Mouse (Mus musculus) megakaryocyte, adult 5-6 weeks (primary cell): ENCODE measurements around the gene L1cam. TPM values are rescaled to one million over a fixed set of nuclear protein-coding genes. Genes with fewer than 3 reads are reported as not detected.
A peak's percentile ranks its signal among the peaks of the same experiment; 100 is the strongest.

Experiments used
- ATAC-seq: 2 replicates; pipeline ENCODE4 v1.8.0; 2016; ENCODE audit warnings: mild to moderate bottlenecking, inconsistent platforms; ENCODE audit not compliant: poor library complexity, severe bottlenecking
- total RNA-seq, 2 experiments: library from RNA; stranded (forward) in 1 of 2; stranded (reverse) in 1 of 2; fragments of 153-499, 151-499 nt in 1 of 2; fragments of 221-1000, 200-1000 nt in 1 of 2; gene quantifications; 2 replicates each; pipeline versions ENCODE4 v1.2.3 to v1.2.4; 2015 to 2017

Gene L1cam
- total RNA-seq (2015) (49.8 and 51.5 TPM in 2 replicates), total RNA-seq (2017) (21.3 and 34.5 TPM in 2 replicates)

DNA sequence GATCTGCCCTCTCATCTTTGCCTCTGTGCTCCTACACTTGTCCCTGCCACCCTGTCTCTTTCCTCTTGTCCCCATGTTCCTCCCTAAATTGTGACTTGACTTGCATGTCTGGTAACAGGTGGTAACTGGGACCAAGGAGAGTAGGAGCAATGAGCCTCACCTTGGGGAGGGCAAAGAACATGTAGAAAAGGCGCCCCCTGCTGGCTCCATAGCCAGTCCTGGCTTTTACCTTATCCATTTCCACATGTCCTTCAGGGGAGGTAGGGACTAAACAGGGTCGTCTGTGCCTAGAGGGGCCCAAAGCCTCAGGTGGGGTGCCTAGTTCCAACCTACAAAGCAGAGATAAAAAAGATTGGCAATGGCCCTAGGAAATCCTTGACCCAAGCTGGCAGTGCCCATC lies at the start of gene L1cam:
L1cam (minus strand) TSS at position 387 of the 400 bp plus-strand sequence.
- ATAC-seq, result no peak

DNA sequence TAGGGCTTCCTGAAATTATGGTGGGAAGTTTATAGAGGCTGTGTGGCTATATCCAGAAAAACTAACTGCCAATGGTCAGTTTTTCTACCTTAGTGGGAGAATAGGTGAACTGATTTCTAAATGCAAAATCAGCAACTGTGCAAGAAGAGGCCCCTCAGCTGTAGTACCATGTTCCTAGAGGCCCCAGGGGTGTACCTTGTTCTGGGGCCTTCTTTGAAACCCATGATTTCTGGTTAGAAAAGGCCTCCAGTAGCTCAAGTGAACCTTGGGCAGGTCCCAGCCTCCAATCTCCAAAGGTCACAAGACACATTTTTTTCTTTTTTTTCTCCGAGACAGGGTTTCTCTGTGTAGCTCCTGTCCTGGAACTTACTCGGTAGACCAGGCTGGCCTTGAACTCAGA lies 46.4 kb upstream of the L1cam start:
- no peak for ATAC-seq

DNA sequence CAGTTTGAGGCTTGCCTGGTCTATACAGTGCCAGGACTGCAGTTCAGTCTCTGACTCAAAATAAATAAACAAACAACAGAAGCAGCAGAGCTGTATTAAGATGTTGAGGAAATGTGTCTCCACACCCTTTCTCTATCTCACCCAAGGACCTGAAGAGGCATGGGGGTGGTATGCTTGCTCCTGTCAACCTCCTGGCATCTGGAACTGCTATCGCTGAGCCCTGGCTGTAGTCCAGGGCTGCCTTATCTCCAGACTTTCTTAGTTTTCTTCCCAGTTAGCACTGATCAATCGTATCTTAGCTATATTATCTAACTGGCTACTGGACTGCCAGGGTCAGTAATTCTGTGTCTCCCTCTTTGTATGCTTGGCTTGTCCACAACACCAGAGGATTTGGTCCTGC lies 46.0 kb upstream of the L1cam start:
- no peak for ATAC-seq

GRCm38 (mm10) chrX:73931871-73932270 lies 36.0 kb upstream of the L1cam start:
- ATAC-seq, result no peak

- peak; percentile 95 for ATAC-seq
Measured at GRCm38 (mm10) chrX:73930402-73931062, 34.6 kb upstream of the L1cam start, which contains the start of gene Renbp. Gene Renbp (minus strand): TSS chrX:73930850.

DNA sequence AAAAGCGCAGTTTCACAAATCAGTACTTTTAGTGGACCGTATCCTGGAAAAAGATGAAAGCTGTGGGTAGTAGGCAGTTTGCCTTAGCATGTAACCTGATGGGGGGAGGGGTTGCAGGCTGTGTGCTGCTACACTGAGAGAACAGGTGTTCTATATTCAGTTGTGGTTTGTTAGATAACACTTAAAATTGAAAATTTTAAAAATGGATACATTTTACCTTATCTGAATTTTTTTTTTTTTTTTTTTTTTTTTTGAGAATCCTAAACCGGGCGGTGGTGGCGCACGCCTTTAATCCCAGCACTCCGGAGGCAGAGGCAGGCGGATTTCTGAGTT lies 26.6 kb upstream of the L1cam start:
- no peak for ATAC-seq

DNA sequence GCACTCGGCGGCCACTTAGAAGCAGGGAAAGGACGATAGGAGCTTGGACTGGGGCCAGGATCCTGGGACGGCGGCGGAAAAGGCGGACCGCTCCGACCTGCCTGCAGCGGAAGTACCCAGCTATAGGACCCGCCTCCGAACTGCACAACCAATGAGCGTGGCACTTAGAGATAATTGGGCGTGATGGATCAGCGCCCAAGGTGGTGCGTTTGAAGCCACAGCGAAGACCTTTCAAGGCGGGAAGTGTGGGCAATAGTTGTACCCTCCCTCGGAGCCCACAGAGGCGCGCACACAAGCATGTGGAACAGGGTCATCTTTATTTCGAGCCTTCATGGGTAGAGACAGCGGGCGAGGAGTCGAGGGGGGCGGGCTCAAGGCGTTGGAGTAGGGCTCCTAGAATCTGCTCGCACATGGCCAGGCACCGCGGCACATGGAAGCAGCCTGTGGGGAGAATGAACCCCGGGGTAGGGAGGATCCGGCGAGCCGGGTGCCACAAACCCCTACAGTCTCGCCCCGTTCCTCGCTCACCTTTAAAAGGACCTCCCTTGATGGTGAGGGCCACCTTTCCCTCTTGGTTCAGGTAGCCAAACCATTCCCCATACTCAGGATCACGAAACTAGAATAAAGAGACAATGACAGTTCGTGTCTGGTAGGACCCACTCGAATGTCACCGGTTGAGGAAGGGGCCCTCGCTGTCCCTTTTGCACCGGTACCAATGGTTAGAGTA lies 26.1 kb upstream of the L1cam start, which contains the start of the genes Arhgap4 and Naa10:
Arhgap4 (minus strand) TSS at position 48 of the 727 bp plus-strand sequence.
Naa10 (minus strand) TSS at position 122 of the 727 bp plus-strand sequence.
- ATAC-seq, result peak; percentile 99

GRCm38 (mm10) chrX:73921285-73921822 lies 25.4 kb upstream of the L1cam start:
- ATAC-seq, result 0 out of 2 replicates have a peak, but pooled peaks have one; percentile 5

GRCm38 (mm10) chrX:73918631-73919030 lies 22.7 kb upstream of the L1cam start:
- ATAC-seq, result no peak

- no peak for ATAC-seq
Measured at GRCm38 (mm10) chrX:73916945-73917344, 21.0 kb upstream of the L1cam start.

GRCm38 (mm10) chrX:73914827-73915703 lies 19.2 kb upstream of the L1cam start:
- peak; percentile 85 for ATAC-seq

- ATAC-seq, result peak; percentile 62
Measured at GRCm38 (mm10) chrX:73911588-73911987, 15.7 kb upstream of the L1cam start.

- peak; percentile 17 for ATAC-seq
Measured at GRCm38 (mm10) chrX:73911156-73911555, 15.3 kb upstream of the L1cam start.

- ATAC-seq, result no peak
Measured at GRCm38 (mm10) chrX:73910451-73910850, 14.5 kb upstream of the L1cam start.

GRCm38 (mm10) chrX:73910049-73910448 lies 14.1 kb upstream of the L1cam start:
- ATAC-seq, result no peak

DNA sequence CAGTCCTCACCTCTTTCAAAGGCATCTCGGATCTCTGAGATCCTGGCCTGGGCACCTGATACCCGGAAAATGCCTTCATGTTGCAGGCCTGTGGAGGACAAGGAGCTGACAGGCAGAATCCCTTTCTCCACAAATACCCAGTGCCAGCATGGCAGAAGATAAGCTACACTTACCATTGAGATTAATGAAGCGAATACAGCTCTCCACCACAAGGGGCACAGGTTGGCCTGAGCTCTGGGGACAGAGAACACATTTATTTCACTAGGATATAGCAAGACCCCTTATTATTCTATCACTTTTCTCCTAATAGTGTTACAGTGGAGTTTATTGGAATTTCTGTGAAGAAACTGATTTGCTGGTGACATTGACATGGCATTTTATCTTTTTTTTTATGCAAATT lies 2.1 kb upstream of the L1cam start:
- ATAC-seq, result no peak

GRCm38 (mm10) chrX:73892833-73893232 lies 3.1 kb downstream of the L1cam start:
- no peak for ATAC-seq

DNA sequence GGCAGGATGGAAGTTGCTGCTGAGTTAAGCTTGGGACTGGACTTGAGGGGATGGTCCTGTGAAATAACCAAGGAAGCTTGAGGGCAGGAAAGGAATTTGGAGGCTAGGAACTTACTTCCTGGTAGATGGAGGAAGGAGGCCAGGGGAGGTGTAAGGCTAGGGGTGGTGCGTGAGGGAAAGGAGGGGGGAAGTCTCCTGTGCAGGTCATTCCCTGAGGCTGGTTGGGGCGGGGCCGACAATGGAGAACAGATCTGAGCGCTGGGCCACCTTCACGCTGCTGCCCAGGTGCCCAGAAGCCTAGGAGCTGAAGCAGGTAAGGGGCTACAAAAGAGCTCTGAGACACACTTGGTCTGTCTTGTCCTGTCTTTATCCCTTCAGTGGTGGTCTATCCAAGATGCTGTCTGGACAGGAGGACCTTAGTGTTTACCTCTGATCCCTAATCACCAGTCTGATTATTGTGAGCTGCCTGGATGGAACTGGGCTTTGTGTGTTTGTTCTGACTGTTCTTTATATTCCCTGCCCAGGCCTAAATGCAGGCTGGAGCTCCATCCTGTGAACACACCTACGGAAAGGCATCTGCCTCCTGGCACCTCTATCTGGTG lies 4.3 kb downstream of the L1cam start, which contains the start of gene Avpr2:
Avpr2 (plus strand) TSS at position 552 of the 602 bp plus-strand sequence.
- no peak for ATAC-seq

DNA sequence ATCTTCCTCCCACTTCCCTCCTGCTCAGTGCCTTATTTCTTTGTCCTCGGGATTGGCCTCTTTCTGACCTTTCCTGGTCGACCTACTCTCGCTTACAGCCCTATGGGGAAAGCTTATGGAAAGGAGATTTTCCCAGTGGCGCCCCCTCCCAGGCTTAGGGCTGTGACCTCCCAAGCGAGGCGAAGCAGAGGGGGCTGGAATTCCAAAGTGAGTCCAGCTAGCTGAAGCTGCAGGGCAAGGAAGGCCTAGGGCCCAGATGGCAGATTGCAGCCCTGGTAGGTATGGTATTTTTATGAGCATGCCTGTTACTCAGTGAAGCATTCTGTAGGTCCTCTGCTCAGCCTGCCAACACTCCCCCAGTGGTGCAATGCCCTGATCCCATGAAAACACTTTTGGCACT lies 14.4 kb downstream of the L1cam start:
- ATAC-seq, result no peak

DNA sequence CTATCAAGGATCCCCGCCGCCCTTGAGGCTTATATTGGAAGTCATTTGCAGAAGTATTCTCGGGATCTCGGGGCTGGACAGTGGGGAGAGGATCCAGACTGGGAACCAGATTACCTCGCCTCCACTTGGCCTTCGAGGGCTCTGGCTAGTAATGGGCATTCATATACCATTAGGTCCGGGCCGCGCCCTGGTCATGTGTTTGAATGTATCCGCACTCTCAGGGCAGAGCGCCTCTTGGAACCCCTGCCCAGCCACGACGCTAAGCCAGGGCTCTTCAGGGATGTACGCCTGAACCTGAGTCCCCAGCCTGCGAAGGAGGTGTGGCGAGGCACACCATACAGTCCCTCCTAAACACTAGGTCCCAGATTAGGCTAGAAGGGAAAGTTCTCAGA lies 14.9 kb downstream of the L1cam start:
- no peak for ATAC-seq
